Mouse (Mus musculus) bone marrow macrophage, adult 2 months (primary cell): ENCODE data around the gene Teddm2.

Source experiments
- CTCF ChIP-seq: IDR thresholded peaks from 2 replicates; pipeline ENCODE4 v1.5.1; 2012; ENCODE audit warnings: low read depth, mild to moderate bottlenecking, low read length, moderate library complexity
- POLR2A ChIP-seq: IDR thresholded peaks from 2 replicates; pipeline ENCODE4 v1.6.1; 2012; ENCODE audit warnings: mild to moderate bottlenecking, low read depth, low read length, borderline replicate concordance

- TF ChIP-seq CTCF (no peak), POLR2A (no peak)
These were observed 22.6 kb upstream of the Teddm2 start for GRCm38 (mm10) chr1:153922571-153923021.
